Mouse (Mus musculus) midbrain, embryonic 15.5 days (tissue): Measurements from ENCODE around the gene Pms2. TPM values are rescaled to one million over a fixed set of nuclear protein-coding genes. Genes with fewer than 3 reads are reported as not detected.

ENCODE experiments used
- ATAC-seq: fragments of 200-750 bp; cut with Nextera tagmentation; replicated peaks from 2 replicates; pipeline ENCODE4 v1.8.0; 2017; ENCODE audit warnings: moderate TSS enrichment
- H3K27ac ChIP-seq: fragments of 300-500 bp; sonication (generic); 2 replicates; pipeline ENCODE4 v1.5.1; 2015; ENCODE audit warnings: mild to moderate bottlenecking, inconsistent platforms
- H3K27me3 ChIP-seq: fragments of 300-500 bp; sonication (generic); replicated peaks from 2 replicates; pipeline ENCODE4 v1.6.1; 2015; ENCODE audit warnings: inconsistent platforms
- H3K36me3 ChIP-seq: fragments of 300-500 bp; sonication (generic); replicated peaks from 2 replicates; pipeline ENCODE4 v1.6.1; 2015; ENCODE audit warnings: inconsistent platforms
- H3K4me1 ChIP-seq: fragments of 300-500 bp; sonication (generic); 2 replicates; pipeline ENCODE4 v1.6.1; 2015; ENCODE audit warnings: inconsistent platforms
- H3K4me2 ChIP-seq: fragments of 300-500 bp; sonication (generic); 2 replicates; pipeline ENCODE4 v1.6.1; 2015; ENCODE audit warnings: inconsistent platforms, mild to moderate bottlenecking, moderate library complexity
- H3K4me3 ChIP-seq: fragments of 300-500 bp; sonication (generic); 2 replicates; pipeline ENCODE4 v1.5.1; 2015; ENCODE audit warnings: mild to moderate bottlenecking, inconsistent platforms
- H3K9ac ChIP-seq: fragments of 300-500 bp; sonication (generic); 2 replicates; pipeline ENCODE4 v1.6.1; 2015; ENCODE audit warnings: mild to moderate bottlenecking, inconsistent platforms
- H3K9me3 ChIP-seq: fragments of 300-500 bp; sonication (generic); 2 replicates; pipeline ENCODE4 v1.6.1; 2016; ENCODE audit warnings: inconsistent platforms
- WGBS: fragments of 180-500 bp; shearing (Covaris S2); methylation state at CpG from one replicate; pipeline ENCODE4 v1.1.7; 2015; ENCODE audit warnings: mixed read lengths; 5-methylcytosine and 5-hydroxymethylcytosine counted together
- polyA plus RNA-seq: library from polyadenylated mRNA; unstranded; fragments of >200 nt; fragmentation: Nextera tagmentation; extraction: Ambion mirVana; gene quantifications from 2 replicates; pipeline ENCODE4 v1.2.1, GENCODE M21; 2015

Pms2 gene
- polyA plus RNA-seq, 1 experiment from 2014 or later, result 27.4 TPM

- no peak overlapping the region for H3K9ac ChIP-seq
- no peaks in the 10 kb centered on the region for H3K9me3 ChIP-seq
- no peak overlapping the region for H3K27ac ChIP-seq
- no peaks in the 10 kb centered on the region for H3K4me1 ChIP-seq
- no peaks in the 10 kb centered on the region for H3K27me3 ChIP-seq
- no peak for ATAC-seq
- H3K4me3 ChIP-seq, result no peak overlapping the region
- H3K4me2 ChIP-seq, result no peak overlapping the region
- no peaks in the 10 kb centered on the region for H3K36me3 ChIP-seq
- 48% methylated on average over 2 of the region's 2 CpGs for WGBS
These were observed 65.8 kb downstream of the Pms2 start for GRCm38 (mm10) chr5:143975631-143975933.

- Histone ChIP-seq H3K27me3 (no peaks in the 10 kb centered on the region), H3K36me3 (no peaks in the 10 kb centered on the region), H3K9ac (no peak overlapping the region), H3K4me1 (no peaks in the 10 kb centered on the region), H3K4me3 (no peak overlapping the region), H3K27ac (no peak overlapping the region), H3K4me2 (no peak overlapping the region), H3K9me3 (no peaks in the 10 kb centered on the region)
- 88% methylated on average over 11 of the region's 11 CpGs for WGBS
- ATAC-seq, result no peak
These were observed 66.5 kb downstream of the Pms2 start for GRCm38 (mm10) chr5:143976232-143976631.

GRCm38 (mm10) chr5:143976726-143977431 lies 67.1 kb downstream of the Pms2 start:
- Histone ChIP-seq H3K4me3 (no peak overlapping the region), H3K4me1 (no peaks in the 10 kb centered on the region), H3K4me2 (no peak overlapping the region), H3K27ac (no peak overlapping the region), H3K9ac (no peak overlapping the region), H3K36me3 (no peaks in the 10 kb centered on the region), H3K9me3 (no peaks in the 10 kb centered on the region), H3K27me3 (no peaks in the 10 kb centered on the region)
- ATAC-seq, result no peak
- 83% methylated on average over 16 of the region's 16 CpGs for WGBS

GRCm38 (mm10) chr5:143980858-143981257 lies 71.1 kb downstream of the Pms2 start:
- H3K9me3 ChIP-seq, result no peaks in the 10 kb centered on the region
- no peaks in the 10 kb centered on the region for H3K27me3 ChIP-seq
- no peak overlapping the region for H3K4me3 ChIP-seq
- no peaks in the 10 kb centered on the region for H3K4me1 ChIP-seq
- H3K4me2 ChIP-seq, result no peak overlapping the region
- ATAC-seq, result no peak
- H3K9ac ChIP-seq, result no peak overlapping the region
- H3K36me3 ChIP-seq, result peaks cover 17% of the 10 kb centered on the region; the same call in 1 of the 2 replicates
- H3K27ac ChIP-seq, result no peak overlapping the region
- WGBS, result 19% methylated on average over 9 of the region's 9 CpGs

- Histone ChIP-seq H3K27ac (no peak overlapping the region), H3K36me3 (peaks cover 30% of the 10 kb centered on the region; the same call in 1 of the 2 replicates), H3K4me1 (no peaks in the 10 kb centered on the region), H3K9ac (no peak overlapping the region), H3K4me3 (no peak overlapping the region), H3K9me3 (no peaks in the 10 kb centered on the region), H3K4me2 (no peak overlapping the region), H3K27me3 (no peaks in the 10 kb centered on the region)
- ATAC-seq, result no peak
- 96% methylated on average over 2 of the region's 2 CpGs for WGBS
These were observed 72.6 kb downstream of the Pms2 start for GRCm38 (mm10) chr5:143982361-143982760.

Other genes starting within 250 kb of the Pms2 start
- 33.3 and 35.4 TPM in 2 replicates for gene Usp42, start 177.7 kb upstream of the Pms2 start, polyA plus RNA-seq
- 46.1 and 46.8 TPM in 2 replicates for gene Eif2ak1, start 92.2 kb upstream of the Pms2 start, polyA plus RNA-seq
- 0.51 and 0.63 TPM in 2 replicates for gene Ankrd61, start 12.3 kb upstream of the Pms2 start, polyA plus RNA-seq
- gene Aimp2, start 117 bp upstream of the Pms2 start, polyA plus RNA-seq, result 79.5 and 88.3 TPM in 2 replicates
- gene Gm42421, start 18.2 kb downstream of the Pms2 start, polyA plus RNA-seq, result 1.8 and 3.7 TPM in 2 replicates
- gene Rsph10b, start 23.1 kb downstream of the Pms2 start, polyA plus RNA-seq, result 4.0 and 5.3 TPM in 2 replicates
- 75.2 and 77.7 TPM in 2 replicates for gene Ccz1, start 104.9 kb downstream of the Pms2 start, polyA plus RNA-seq
- gene Ocm, start 116.7 kb downstream of the Pms2 start, polyA plus RNA-seq, result not detected in 2 replicates
- gene Lmtk2, start 190.5 kb downstream of the Pms2 start, polyA plus RNA-seq, result 10.1 and 10.4 TPM in 2 replicates